ENCODE assay signal across 7 mouse cellular contexts in the genomic region with DNA sequence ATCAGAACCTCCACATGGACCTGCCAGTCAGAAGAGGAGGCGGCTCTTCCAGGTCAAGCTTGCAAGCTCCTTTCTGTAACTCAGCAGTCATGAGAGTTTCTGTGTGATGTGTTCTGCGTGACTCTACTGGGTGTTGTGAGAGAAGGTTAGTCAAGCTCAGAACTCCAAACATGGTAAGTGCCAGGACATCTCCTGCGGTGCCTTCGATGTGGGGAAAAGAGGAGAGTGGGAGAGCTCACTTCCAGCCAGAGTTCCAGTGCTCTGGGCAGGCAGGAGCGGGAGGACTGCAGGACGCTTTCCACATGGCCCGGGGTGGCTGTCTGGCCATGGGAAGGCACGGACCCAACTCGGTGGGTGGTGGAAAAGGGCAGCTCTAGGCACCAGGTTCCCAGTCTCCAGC. TPM values are rescaled to one million over a fixed set of nuclear protein-coding genes. Genes with fewer than 3 reads are reported as not detected.
DNase-seq lines count a peak whose midpoint lies in the region; ATAC-seq and TF ChIP-seq lines count a peak whose summit lies in the region.
"Not testable (repeated sequence)": the region's sequence is repeated elsewhere in the genome, so short reads cannot be mapped to it uniquely, and the experiment has no call there.

A gene (plus strand): TSS at position 58 of the 400 bp plus-strand sequence.

- H3K9me3 ChIP-seq in hindbrain, embryonic 12.5 days (replicated peaks); liver, postnatal 0 days (ENCODE audit: low read length); neural tube, embryonic 13.5 days: not testable (repeated sequence)

- not testable (repeated sequence) for H3K27ac ChIP-seq in hindbrain, embryonic 12.5 days; neural tube, embryonic 13.5 days (replicated peaks)
- H3K27ac ChIP-seq in liver, postnatal 0 days (ENCODE audit: low read depth) = 0 out of 2 replicates have a peak within 1 kb of the TSS, but pooled peaks have one; percentile 6

- H3K27me3 ChIP-seq in hindbrain, embryonic 12.5 days; liver, postnatal 0 days (ENCODE audit: insufficient read depth, low read length); neural tube, embryonic 13.5 days: not testable (repeated sequence)

- not testable (repeated sequence) for TF ChIP-seq EP300 in liver, postnatal 0 days (IDR thresholded peaks at IDR 0.05; ENCODE audit: low read depth)

- H3K36me3 ChIP-seq in hindbrain, embryonic 12.5 days; liver, postnatal 0 days (replicated peaks; ENCODE audit: insufficient read depth, low read length); neural tube, embryonic 13.5 days: not testable (repeated sequence)

- peak within 1 kb of the TSS; percentile 48 for H3K4me2 ChIP-seq in hindbrain, embryonic 12.5 days (replicated peaks)
- peak within 1 kb of the TSS; percentile 50 for H3K4me2 ChIP-seq in liver, postnatal 0 days (ENCODE audit: low read depth, low read length)
- peak within 1 kb of the TSS; percentile 46 for H3K4me2 ChIP-seq in neural tube, embryonic 13.5 days

- not testable (repeated sequence) for ATAC-seq in hindbrain, embryonic 12.5 days (ENCODE audit: low FRiP score); liver, postnatal 0 days; neural tube, embryonic 13.5 days (ENCODE audit: low read depth)

- 3% methylated on average over 8 of the region's 9 CpGs for WGBS in hindbrain, embryonic 12.5 days
- 5% methylated on average over 7 of the region's 9 CpGs for WGBS in liver, postnatal 0 days (ENCODE audit: insufficient replicate concordance)
- WGBS in neural tube, embryonic 13.5 days = 8% methylated on average over 8 of the region's 9 CpGs

- not testable (repeated sequence) for TF ChIP-seq CTCF in liver, postnatal 0 days (IDR thresholded peaks at IDR 0.05; ENCODE audit: low read depth)

- H3K4me3 ChIP-seq in hindbrain, embryonic 12.5 days = peak within 1 kb of the TSS; percentile 39
- H3K4me3 ChIP-seq in liver, postnatal 0 days (ENCODE audit: low read depth, low read length) = peak within 1 kb of the TSS; percentile 34
- H3K4me3 ChIP-seq in neural tube, embryonic 13.5 days = peak within 1 kb of the TSS; percentile 40

- peak; percentile 42 for DNase-seq in adrenal gland, postnatal 10 days
- peak; percentile 1 for DNase-seq in embryo, embryonic 11 days
- DNase-seq in gastrocnemius, postnatal 25 days = peak; percentile 10
- DNase-seq in layer of hippocampus, adult 9-11 months = peak; percentile 11
- peak; percentile 12 for DNase-seq in liver, postnatal 0 days

- not testable (repeated sequence) for H3K4me1 ChIP-seq in hindbrain, embryonic 12.5 days; liver, postnatal 0 days (ENCODE audit: insufficient read depth); neural tube, embryonic 13.5 days (replicated peaks)

- H3K9ac ChIP-seq in hindbrain, embryonic 12.5 days = peak within 1 kb of the TSS; percentile 47
- H3K9ac ChIP-seq in liver, postnatal 0 days (replicated peaks) = not testable (repeated sequence)
- 0 out of 2 replicates have a peak within 1 kb of the TSS, but pooled peaks have one; percentile 41 for H3K9ac ChIP-seq in neural tube, embryonic 13.5 days

RNA-seq across cellular contexts. Expression of the gene that starts here (rescaled TPM):
- total RNA-seq in adrenal gland, postnatal 10 days (2021) = 10 to 100 TPM; 45.6 to 48.8 TPM
- 10 to 100 TPM; 28.5 to 35.5 TPM for total RNA-seq in gastrocnemius, postnatal 25 days (2021)
- 9.7 and 11.2 TPM in 2 replicates for polyA plus RNA-seq in hindbrain, embryonic 12.5 days (2016; fragmentation: Nextera tagmentation; extraction: Ambion mirVana)
- 1.8 and 2.3 TPM in 2 replicates for polyA plus RNA-seq in liver, postnatal 0 days (2015; fragmentation: Nextera tagmentation; extraction: Ambion mirVana)
- polyA plus RNA-seq in neural tube, embryonic 13.5 days (2015; fragmentation: Nextera tagmentation; extraction: Ambion mirVana) = 5.2 and 5.7 TPM in 2 replicates
